Mouse (Mus musculus) neural tube, embryonic 12.5 days (tissue): Measurements from ENCODE around the gene Utrn. TPM values are rescaled to one million over a fixed set of nuclear protein-coding genes. Genes with fewer than 3 reads are reported as not detected.

Experiments used
- ATAC-seq: fragments of 200-750 bp; cut with Nextera tagmentation; 2 replicates; pipeline ENCODE4 v1.8.0; 2017; ENCODE audit warnings: low read depth, mild to moderate bottlenecking, moderate TSS enrichment, moderate library complexity; ENCODE audit not compliant: low FRiP score
- H3K27ac ChIP-seq: fragments of 300-500 bp; sonication (generic); 2 replicates; pipeline ENCODE4 v1.5.1; 2016
- H3K27me3 ChIP-seq: fragments of 300-500 bp; sonication (generic); replicated peaks from 2 replicates; pipeline ENCODE4 v1.6.1; 2016; ENCODE audit warnings: mild to moderate bottlenecking
- H3K36me3 ChIP-seq: fragments of 300-500 bp; sonication (generic); 2 replicates; pipeline ENCODE4 v1.6.1; 2016; ENCODE audit warnings: mild to moderate bottlenecking
- H3K4me1 ChIP-seq: fragments of 300-500 bp; sonication (generic); 2 replicates; pipeline ENCODE4 v1.6.1; 2016
- H3K4me2 ChIP-seq: fragments of 300-500 bp; sonication (generic); replicated peaks from 2 replicates; pipeline ENCODE4 v1.6.1; 2016; ENCODE audit warnings: mild to moderate bottlenecking
- H3K4me3 ChIP-seq: fragments of 300-500 bp; sonication (generic); 2 replicates; pipeline ENCODE4 v1.5.1; 2016
- H3K9ac ChIP-seq: fragments of 300-500 bp; sonication (generic); 2 replicates; pipeline ENCODE4 v1.6.1; 2016; ENCODE audit warnings: mild to moderate bottlenecking
- H3K9me3 ChIP-seq: fragments of 300-500 bp; sonication (generic); 2 replicates; pipeline ENCODE4 v1.6.1; 2016; ENCODE audit warnings: mild to moderate bottlenecking
- WGBS: fragments of 180-500 bp; shearing (Covaris S2); methylation state at CpG from one replicate; pipeline ENCODE4 v1.1.7; 2016; 5-methylcytosine and 5-hydroxymethylcytosine counted together
- polyA plus RNA-seq: library from polyadenylated mRNA; unstranded; fragments of >200 nt; fragmentation: Nextera tagmentation; extraction: Ambion mirVana; gene quantifications from 2 replicates; pipeline ENCODE4 v1.2.1, GENCODE M21; 2016

Utrn gene
- polyA plus RNA-seq, 1 experiment from 2014 or later: 44.4 TPM

DNA sequence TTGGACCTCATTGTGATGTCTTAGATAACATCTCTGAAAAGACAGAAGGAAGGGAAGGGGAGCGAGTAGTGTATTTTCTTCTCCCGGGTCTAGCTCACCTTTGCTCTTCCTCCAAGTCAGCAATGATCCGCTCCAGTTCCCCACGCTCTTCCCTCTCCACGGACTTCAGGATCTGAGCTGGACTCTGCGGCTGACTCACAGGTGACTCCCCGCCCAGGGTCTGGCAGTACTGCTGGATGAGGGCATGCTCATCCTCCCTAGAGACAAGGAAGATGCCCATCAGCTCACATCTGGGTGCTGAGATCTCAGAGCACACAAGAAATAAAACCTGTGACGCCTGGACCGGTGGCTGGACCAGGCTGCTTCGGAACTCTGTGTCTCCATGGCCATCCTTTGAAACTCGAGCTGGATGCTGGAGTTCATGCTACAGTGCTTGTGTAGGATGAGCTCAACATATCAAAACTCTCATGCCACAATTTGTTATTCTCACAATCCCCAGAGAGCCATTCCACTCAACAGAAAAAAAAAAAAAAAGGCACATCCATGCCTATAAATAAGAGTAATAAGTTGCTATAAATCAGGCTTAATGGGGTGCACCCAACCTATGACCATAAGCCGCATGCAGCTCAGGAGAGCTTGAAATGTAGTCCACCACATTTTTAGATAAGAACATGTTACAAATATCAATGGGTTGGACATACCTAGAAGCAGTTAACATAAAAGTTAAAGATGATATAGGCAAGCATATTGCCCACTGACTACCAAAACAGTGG, 462.6 kb downstream of the Utrn start:
- no peak overlapping the region for H3K4me2 ChIP-seq
- no peak; the same call in 1 of the 2 replicates for ATAC-seq
- peaks cover 10% of the 10 kb centered on the region; the same call in 1 of the 2 replicates for H3K36me3 ChIP-seq
- no peaks in the 10 kb centered on the region for H3K9me3 ChIP-seq
- WGBS: 84% methylated on average over 12 of the region's 12 CpGs
- no peak overlapping the region for H3K27ac ChIP-seq
- H3K4me1 ChIP-seq: no peaks in the 10 kb centered on the region
- no peak overlapping the region for H3K9ac ChIP-seq
- no peak overlapping the region for H3K4me3 ChIP-seq
- H3K27me3 ChIP-seq: no peaks in the 10 kb centered on the region

DNA sequence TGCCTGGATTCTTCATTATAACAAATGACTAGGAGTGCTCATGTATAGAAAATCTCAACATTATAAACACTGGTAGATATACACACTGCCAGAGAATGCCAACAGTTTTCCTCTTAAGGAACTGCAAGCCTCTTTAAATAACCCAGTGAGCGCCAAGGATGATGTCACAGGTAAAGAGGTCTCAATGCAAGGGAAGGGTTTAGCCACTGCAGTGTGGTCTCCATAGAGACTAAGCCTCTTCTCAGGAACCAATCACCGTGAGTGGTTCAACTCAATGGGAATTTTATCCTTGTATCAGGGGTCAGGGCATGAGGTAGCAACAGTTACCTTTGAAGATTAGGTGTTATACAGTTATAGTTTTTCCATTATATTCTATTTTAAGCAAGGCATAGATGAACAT, 469.7 kb downstream of the Utrn start:
- Histone ChIP-seq H3K4me1 (no peaks in the 10 kb centered on the region), H3K27ac (no peak overlapping the region), H3K27me3 (no peaks in the 10 kb centered on the region), H3K9ac (no peak overlapping the region), H3K9me3 (no peaks in the 10 kb centered on the region), H3K36me3 (peaks cover 10% of the 10 kb centered on the region; the same call in 1 of the 2 replicates), H3K4me3 (no peak overlapping the region), H3K4me2 (no peak overlapping the region)
- no peak for ATAC-seq
- 81% methylated on average over 2 of the region's 2 CpGs for WGBS

DNA sequence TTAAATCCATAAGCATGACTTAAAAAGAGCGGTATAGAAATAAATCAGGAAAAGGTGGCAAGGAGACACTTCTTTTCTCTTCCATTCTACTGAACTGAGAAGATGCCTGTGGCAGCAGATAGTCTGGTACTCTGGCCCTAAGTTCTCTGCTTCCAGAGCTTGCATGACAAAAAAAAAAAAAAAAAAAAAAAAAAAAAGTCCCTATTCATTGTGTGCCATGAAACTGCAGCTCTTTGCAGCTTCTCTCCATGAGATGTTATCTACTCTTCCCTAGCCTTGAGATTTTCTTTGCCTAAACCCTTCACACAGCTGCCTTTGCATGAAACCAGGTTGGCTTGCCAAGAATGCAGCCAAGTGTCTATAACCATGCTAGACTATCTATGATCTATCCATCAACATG, 489.0 kb downstream of the Utrn start:
- ATAC-seq: no peak
- no peak overlapping the region for H3K4me3 ChIP-seq
- WGBS: 98% methylated on average over 1 of the region's 1 CpGs

DNA sequence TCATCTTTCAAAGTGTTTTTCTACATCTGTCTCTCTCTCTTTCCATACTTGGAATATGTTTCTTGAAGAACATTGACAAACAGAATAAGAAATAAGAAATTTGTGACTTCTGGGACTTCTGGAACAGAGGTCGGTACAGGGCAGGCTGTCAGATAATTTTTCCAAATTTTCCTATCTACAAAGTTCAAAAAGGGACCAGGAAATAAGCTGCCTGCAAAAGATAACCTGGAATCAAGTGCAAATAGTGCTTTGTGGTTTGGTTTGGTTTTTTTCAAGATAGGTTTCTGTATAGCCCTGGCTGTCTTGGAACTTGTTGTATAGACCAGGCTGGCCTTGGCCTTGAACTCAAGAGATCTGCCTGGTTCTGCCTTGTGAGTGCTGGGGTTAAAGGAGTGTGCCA, 490.0 kb downstream of the Utrn start:
- no peak overlapping the region for H3K9ac ChIP-seq
- WGBS: 98% methylated on average over 1 of the region's 1 CpGs
- ATAC-seq: no peak

More for the DNA sequence above, 489.0 kb downstream of the Utrn start:
- Histone ChIP-seq H3K4me2 (no peak overlapping the region), H3K36me3 (no peaks in the 10 kb centered on the region), H3K27ac (no peak overlapping the region), H3K4me1 (no peaks in the 10 kb centered on the region), H3K9ac (no peak overlapping the region), H3K9me3 (no peaks in the 10 kb centered on the region), H3K27me3 (no peaks in the 10 kb centered on the region)

DNA sequence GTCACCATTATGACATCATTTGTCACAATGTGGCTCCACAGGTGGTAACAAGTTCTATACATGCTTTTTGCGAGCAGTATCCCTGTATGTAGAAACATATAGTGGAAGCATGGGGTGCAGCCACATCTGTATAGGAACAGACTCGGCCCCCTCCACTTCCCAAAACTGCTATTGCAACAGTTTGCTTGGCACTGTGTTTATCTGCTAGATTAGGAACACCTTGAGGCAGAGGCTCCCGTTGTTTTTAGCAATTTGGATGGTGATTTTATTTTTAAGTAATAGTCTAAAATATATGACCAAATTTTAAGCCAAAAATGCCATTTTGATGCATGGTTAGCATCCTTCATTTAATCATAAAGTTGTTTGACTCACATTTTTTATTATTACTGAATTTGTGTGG, 491.4 kb downstream of the Utrn start:
- H3K9ac ChIP-seq: no peak overlapping the region
- H3K4me1 ChIP-seq: no peaks in the 10 kb centered on the region
- H3K4me2 ChIP-seq: no peak overlapping the region
- H3K27me3 ChIP-seq: no peaks in the 10 kb centered on the region
- 62% methylated on average over 3 of the region's 3 CpGs for WGBS
- no peaks in the 10 kb centered on the region for H3K36me3 ChIP-seq
- no peak for ATAC-seq
- no peak overlapping the region for H3K4me3 ChIP-seq
- no peak overlapping the region for H3K27ac ChIP-seq
- H3K9me3 ChIP-seq: no peaks in the 10 kb centered on the region

More for the DNA sequence above, 490.0 kb downstream of the Utrn start:
- no peaks in the 10 kb centered on the region for H3K36me3 ChIP-seq
- H3K4me1 ChIP-seq: no peaks in the 10 kb centered on the region
- no peaks in the 10 kb centered on the region for H3K9me3 ChIP-seq
- no peak overlapping the region for H3K4me2 ChIP-seq
- no peaks in the 10 kb centered on the region for H3K27me3 ChIP-seq
- no peak overlapping the region for H3K27ac ChIP-seq
- H3K4me3 ChIP-seq: no peak overlapping the region

DNA sequence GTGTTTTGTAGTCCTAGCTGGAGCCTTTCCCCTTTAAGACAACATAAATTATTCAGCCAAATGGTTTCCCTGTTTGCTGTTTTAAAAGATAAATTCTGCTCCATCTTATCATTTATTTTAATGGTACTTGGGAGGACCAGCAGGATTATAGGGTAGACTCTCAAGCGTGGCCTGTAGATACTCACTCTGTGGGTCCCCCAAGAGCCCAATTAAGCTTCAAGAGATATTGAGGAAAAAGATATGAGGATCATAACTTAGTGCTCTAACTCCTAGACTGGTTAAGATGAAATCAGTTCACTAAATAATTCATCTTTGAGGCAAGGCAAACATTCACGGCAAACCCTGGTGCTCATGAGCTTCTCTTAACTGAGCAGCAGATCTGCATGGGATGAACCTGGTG, 493.1 kb downstream of the Utrn start:
- ATAC-seq: no peak; the same call in 1 of the 2 replicates
- H3K4me2 ChIP-seq: no peak overlapping the region

DNA sequence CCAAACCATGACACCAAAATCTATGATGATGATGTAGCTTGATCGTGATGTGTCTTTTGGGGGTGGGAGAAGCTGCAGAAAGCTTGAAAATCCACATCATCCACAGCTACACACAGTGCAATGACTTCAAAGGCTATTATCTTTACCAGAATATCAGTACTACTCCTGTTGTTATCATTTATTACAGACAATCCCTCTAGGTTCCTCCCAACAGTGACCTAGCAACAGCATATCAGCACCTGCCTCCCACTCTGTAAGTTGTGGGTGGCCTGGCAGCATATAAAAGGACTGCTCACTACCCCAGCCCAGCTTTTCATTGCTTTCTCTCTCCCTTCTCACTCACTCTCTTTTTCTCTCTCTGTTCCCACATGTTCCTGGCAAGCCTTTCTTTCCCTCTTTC, 494.4 kb downstream of the Utrn start:
- no peak for ATAC-seq
- no peak overlapping the region for H3K9ac ChIP-seq
- H3K4me1 ChIP-seq: no peaks in the 10 kb centered on the region
- no peak overlapping the region for H3K27ac ChIP-seq
- no peaks in the 10 kb centered on the region for H3K36me3 ChIP-seq
- 89% methylated on average over 1 of the region's 1 CpGs for WGBS
- H3K9me3 ChIP-seq: no peaks in the 10 kb centered on the region
- no peak overlapping the region for H3K4me2 ChIP-seq
- no peak overlapping the region for H3K4me3 ChIP-seq
- H3K27me3 ChIP-seq: no peaks in the 10 kb centered on the region

More for the DNA sequence above, 493.1 kb downstream of the Utrn start:
- WGBS: 67% methylated on average over 2 of the region's 2 CpGs
- Histone ChIP-seq H3K4me1 (no peaks in the 10 kb centered on the region), H3K9ac (no peak overlapping the region), H3K9me3 (no peaks in the 10 kb centered on the region), H3K36me3 (no peaks in the 10 kb centered on the region), H3K4me3 (no peak overlapping the region), H3K27me3 (no peaks in the 10 kb centered on the region), H3K27ac (no peak overlapping the region)

DNA sequence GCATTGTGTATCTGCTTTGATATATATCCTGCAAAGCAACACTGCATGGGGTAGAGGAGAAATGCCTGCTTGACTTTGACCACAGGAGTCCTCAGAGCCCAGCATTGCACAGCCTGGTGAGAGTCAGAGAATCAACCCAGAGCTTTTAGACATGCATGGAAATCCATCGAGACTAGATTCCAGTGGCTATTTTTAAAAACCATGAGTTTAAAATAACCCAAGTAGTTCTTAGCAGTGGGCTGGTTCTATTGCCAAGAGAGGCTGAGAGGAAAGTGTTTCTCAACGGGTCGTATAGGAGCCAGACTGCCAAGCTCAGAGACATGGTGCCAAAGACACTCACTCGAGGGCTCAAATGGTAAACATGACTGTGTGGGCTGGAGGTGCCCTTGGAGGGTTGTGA, 514.6 kb downstream of the Utrn start:
- H3K4me2 ChIP-seq: no peak overlapping the region
- 85% methylated on average over 4 of the region's 4 CpGs for WGBS
- no peak for ATAC-seq
- no peak overlapping the region for H3K9ac ChIP-seq
- H3K36me3 ChIP-seq: no peaks in the 10 kb centered on the region
- no peaks in the 10 kb centered on the region for H3K9me3 ChIP-seq
- H3K4me3 ChIP-seq: no peak overlapping the region
- H3K27me3 ChIP-seq: no peaks in the 10 kb centered on the region
- no peak overlapping the region for H3K27ac ChIP-seq
- no peaks in the 10 kb centered on the region for H3K4me1 ChIP-seq

DNA sequence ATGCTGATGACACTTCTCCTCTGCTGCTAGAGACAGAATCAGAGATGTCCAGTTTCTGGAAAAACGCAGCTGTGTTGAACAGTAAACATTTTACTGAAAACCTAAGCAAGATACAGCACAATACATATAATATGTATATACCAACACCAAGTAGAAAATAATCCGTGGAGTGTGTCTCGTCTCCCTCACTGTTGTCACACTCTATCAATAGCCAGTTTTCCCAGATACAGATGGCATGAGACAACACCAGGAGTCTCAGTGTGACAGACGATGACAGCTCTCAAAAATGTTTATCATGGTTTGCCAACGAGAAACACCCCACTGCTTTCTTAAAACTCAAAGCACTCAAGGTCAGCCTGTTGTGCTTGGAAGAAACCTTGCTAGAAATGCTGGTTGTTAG, 515.1 kb downstream of the Utrn start:
- no peaks in the 10 kb centered on the region for H3K4me1 ChIP-seq
- H3K27me3 ChIP-seq: no peaks in the 10 kb centered on the region
- H3K4me3 ChIP-seq: no peak overlapping the region
- H3K9ac ChIP-seq: no peak overlapping the region
- no peak overlapping the region for H3K27ac ChIP-seq
- no peaks in the 10 kb centered on the region for H3K36me3 ChIP-seq
- H3K9me3 ChIP-seq: no peaks in the 10 kb centered on the region
- no peak for ATAC-seq
- 82% methylated on average over 5 of the region's 5 CpGs for WGBS
- H3K4me2 ChIP-seq: no peak overlapping the region

DNA sequence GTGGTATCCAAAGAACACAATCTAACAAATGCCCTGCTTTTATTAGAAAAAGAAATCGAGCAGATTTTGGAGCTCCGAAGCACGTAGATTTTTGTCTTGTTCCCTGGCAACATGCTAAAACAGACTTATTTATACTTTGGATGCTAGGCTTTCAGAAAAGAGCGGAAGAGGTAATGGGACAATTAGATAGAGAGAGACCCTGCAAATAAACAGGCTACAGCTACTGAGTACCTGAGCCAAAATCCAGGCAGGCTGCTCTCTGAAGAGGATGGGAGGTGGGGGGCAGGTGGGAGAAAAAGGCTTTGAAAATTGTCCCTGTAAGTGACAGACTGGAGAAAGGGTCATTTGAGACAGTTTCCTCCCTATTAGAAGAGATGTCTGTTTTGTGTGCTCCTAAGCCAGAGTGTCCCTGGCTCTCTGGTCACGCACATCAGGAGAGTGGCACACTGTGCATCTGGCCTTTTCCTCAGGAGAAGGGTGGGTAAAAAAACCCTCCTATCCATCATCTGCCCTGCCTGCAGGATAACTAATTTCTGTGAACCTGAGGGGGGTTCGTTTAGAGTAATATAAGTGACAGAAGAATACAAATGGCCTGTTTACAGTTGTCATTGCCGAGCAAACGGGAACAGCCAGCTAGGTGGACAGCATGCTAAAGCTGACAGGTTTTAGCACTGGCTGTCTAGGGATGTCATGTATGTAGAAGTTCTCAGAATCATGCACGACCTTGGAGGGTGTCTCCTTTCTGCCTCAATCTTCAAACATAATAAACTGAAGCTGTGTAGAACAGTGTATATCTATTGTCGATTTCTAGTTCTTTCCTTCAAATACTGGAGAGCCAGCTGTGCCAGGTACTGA, 529.2 kb downstream of the Utrn start:
- Histone ChIP-seq H3K4me3 (no peak overlapping the region), H3K9ac (no peak overlapping the region), H3K4me1 (no peaks in the 10 kb centered on the region), H3K4me2 (no peak overlapping the region), H3K9me3 (no peaks in the 10 kb centered on the region), H3K27ac (no peak overlapping the region), H3K36me3 (no peaks in the 10 kb centered on the region), H3K27me3 (no peaks in the 10 kb centered on the region)
- WGBS: 70% methylated on average over 10 of the region's 10 CpGs
- ATAC-seq: no peak

DNA sequence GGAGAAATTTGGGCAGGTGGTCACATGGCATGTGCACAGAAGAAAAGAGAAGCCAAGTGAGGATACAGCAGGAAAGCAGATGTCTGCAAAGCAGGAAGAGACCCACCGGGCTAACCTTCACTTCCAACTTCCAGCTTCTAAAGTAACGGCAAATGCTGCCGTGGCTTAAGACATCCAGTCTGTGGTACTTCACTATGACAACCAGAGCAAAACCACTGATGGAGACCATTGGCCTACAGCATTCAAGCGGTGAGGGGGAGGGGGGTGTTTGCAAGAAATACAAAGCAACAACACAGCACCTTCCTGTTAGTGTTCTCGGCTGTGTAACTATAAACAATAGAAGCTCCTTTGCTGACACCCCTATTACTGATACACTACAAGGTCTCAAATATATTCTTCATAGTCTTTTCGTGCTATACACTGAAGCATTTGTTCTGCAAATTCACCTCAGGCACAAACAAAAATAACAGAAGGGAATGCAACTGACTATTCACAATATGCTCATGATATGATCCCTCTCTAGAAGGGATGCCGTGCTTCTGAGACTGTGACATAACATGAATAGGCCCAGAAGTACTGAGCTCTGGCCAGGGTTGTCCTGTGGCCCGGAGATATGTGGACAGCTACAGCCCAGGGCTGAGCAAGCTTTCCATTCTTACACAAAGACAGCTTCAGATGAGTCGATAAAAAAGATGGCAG, 530.0 kb downstream of the Utrn start:
- WGBS: 75% methylated on average over 9 of the region's 9 CpGs
- Histone ChIP-seq H3K27ac (no peak overlapping the region), H3K9ac (no peak overlapping the region), H3K9me3 (no peaks in the 10 kb centered on the region), H3K36me3 (no peaks in the 10 kb centered on the region), H3K4me1 (no peaks in the 10 kb centered on the region), H3K4me3 (no peak overlapping the region), H3K27me3 (no peaks in the 10 kb centered on the region), H3K4me2 (no peak overlapping the region)
- ATAC-seq: no peak
